Mouse (Mus musculus): ENCODE measurements at regions not wholly inside any gene's neighbourhood (a gene's known extent, or its start where the extent isn't known, plus 50 kb on each side); places are given as distances from the start of the nearest gene placed in this dataset.

GRCm38 (mm10) chr10:118796512-118796911 lies 73.5 kb downstream of the Dyrk2 start:
- Histone ChIP-seq H3K27ac (no peak overlapping the region), H3K4me2 (no peak overlapping the region), H3K27me3 (no peaks in the 10 kb centered on the region), H3K4me3 (no peak overlapping the region), H3K4me1 (replicated peaks) (peaks cover 26% of the 10 kb centered on the region), H3K9ac (no peak overlapping the region), H3K9me3 (no peaks in the 10 kb centered on the region), H3K36me3 (no peaks in the 10 kb centered on the region)
- ATAC-seq (ENCODE audit: low FRiP score), result no peak
- 86% methylated on average over 7 of the region's 7 CpGs for WGBS

GRCm38 (mm10) chr10:118797256-118797655 lies 72.8 kb downstream of the Dyrk2 start:
- Histone ChIP-seq H3K4me2 (no peak overlapping the region), H3K27ac (no peak overlapping the region), H3K4me3 (no peak overlapping the region), H3K27me3 (no peaks in the 10 kb centered on the region), H3K9ac (no peak overlapping the region), H3K4me1 (replicated peaks) (peaks cover 24% of the 10 kb centered on the region), H3K9me3 (no peaks in the 10 kb centered on the region), H3K36me3 (no peaks in the 10 kb centered on the region)
- WGBS, result 88% methylated on average over 5 of the region's 5 CpGs
- no peak for ATAC-seq (ENCODE audit: low FRiP score)

GRCm38 (mm10) chr10:118799767-118800166 lies 70.2 kb downstream of the Dyrk2 start:
- no peak overlapping the region for H3K4me3 ChIP-seq
- H3K36me3 ChIP-seq, result no peaks in the 10 kb centered on the region
- WGBS, result 94% methylated on average over 8 of the region's 8 CpGs
- 0 out of 2 replicates have a peak, but pooled peaks cover 7% of the 10 kb centered on the region for H3K4me1 ChIP-seq (replicated peaks)
- no peaks in the 10 kb centered on the region for H3K9me3 ChIP-seq
- no peak overlapping the region for H3K4me2 ChIP-seq
- H3K9ac ChIP-seq, result no peak overlapping the region
- H3K27ac ChIP-seq, result no peak overlapping the region
- no peaks in the 10 kb centered on the region for H3K27me3 ChIP-seq
- ATAC-seq (ENCODE audit: low FRiP score), result no peak

GRCm38 (mm10) chr10:118803922-118804557 lies 66.0 kb downstream of the Dyrk2 start:
- no peak overlapping the region for H3K4me3 ChIP-seq
- no peak overlapping the region for H3K4me2 ChIP-seq
- H3K27me3 ChIP-seq, result no peaks in the 10 kb centered on the region
- H3K9me3 ChIP-seq, result no peaks in the 10 kb centered on the region
- H3K27ac ChIP-seq, result no peak overlapping the region
- no peak overlapping the region for H3K9ac ChIP-seq
- WGBS, result 89% methylated on average over 20 of the region's 20 CpGs
- H3K4me1 ChIP-seq (replicated peaks), result 0 out of 2 replicates have a peak, but pooled peaks cover 7% of the 10 kb centered on the region
- ATAC-seq (ENCODE audit: low FRiP score), result no peak
- H3K36me3 ChIP-seq, result no peaks in the 10 kb centered on the region

- Histone ChIP-seq H3K4me1 (replicated peaks) (0 out of 2 replicates have a peak, but pooled peaks cover 7% of the 10 kb centered on the region), H3K27me3 (no peaks in the 10 kb centered on the region), H3K4me2 (no peak overlapping the region), H3K9me3 (no peaks in the 10 kb centered on the region), H3K27ac (no peak overlapping the region), H3K4me3 (no peak overlapping the region), H3K9ac (no peak overlapping the region), H3K36me3 (no peaks in the 10 kb centered on the region)
- 50% methylated on average over 5 of the region's 5 CpGs for WGBS
- no peak for ATAC-seq (ENCODE audit: low FRiP score)
These were observed 65.4 kb downstream of the Dyrk2 start for GRCm38 (mm10) chr10:118804574-118804973.

All from hindbrain, embryonic 13.5 days (tissue).